Mouse (Mus musculus) stomach, embryonic 15.5 days (tissue): ENCODE results near the gene Eef1akmt1. TPM values are rescaled to one million over a fixed set of nuclear protein-coding genes. Genes with fewer than 3 reads are reported as not detected.

Experiments used
- polyA plus RNA-seq: library from polyadenylated mRNA; unstranded; fragments of >200 nt; fragmentation: Nextera tagmentation; extraction: Ambion mirVana; gene quantifications from 2 replicates; pipeline ENCODE4 v1.2.1, GENCODE M21; 2015

Gene Eef1akmt1
- polyA plus RNA-seq, 1 experiment from 2014 or later = 89.0 TPM

Other genes starting within 250 kb of the Eef1akmt1 start
- gene Cryl1, start 173.1 kb downstream of the Eef1akmt1 start, polyA plus RNA-seq = 37.6 and 44.5 TPM in 2 replicates
- 11.3 and 12.8 TPM in 2 replicates for gene Ift88, start 147.6 kb downstream of the Eef1akmt1 start, polyA plus RNA-seq
- 8.1 and 9.0 TPM in 2 replicates for gene Il17d, start 46.8 kb downstream of the Eef1akmt1 start, polyA plus RNA-seq
- 20.4 and 21.3 TPM in 2 replicates for gene Xpo4, start 93.8 kb upstream of the Eef1akmt1 start, polyA plus RNA-seq
- not detected in 2 replicates for gene Gm49361, start 174.5 kb upstream of the Eef1akmt1 start, polyA plus RNA-seq
- gene Lats2, start 186.8 kb upstream of the Eef1akmt1 start, polyA plus RNA-seq = 18.0 and 19.1 TPM in 2 replicates
- 22.5 and 30.7 TPM in 2 replicates for gene Sap18, start 226.6 kb upstream of the Eef1akmt1 start, polyA plus RNA-seq